Mouse (Mus musculus) myocyte (in vitro differentiated cells): Measurements from ENCODE around the gene Mmp27. TPM values are rescaled to one million over a fixed set of nuclear protein-coding genes. Genes with fewer than 3 reads are reported as not detected.

Experiments used
- H3K27me3 ChIP-seq: one replicate; pipeline ENCODE4 v1.6.1; 2011; ENCODE audit not compliant: control insufficient read depth, insufficient read depth, insufficient read length
- H3K36me3 ChIP-seq: one replicate; pipeline ENCODE4 v1.6.1; 2011; ENCODE audit not compliant: control insufficient read depth, insufficient read depth
- H3K4me2 ChIP-seq: one replicate; pipeline ENCODE4 v1.6.1; 2011; ENCODE audit warnings: low read depth, control low read depth
- H3K4me3 ChIP-seq: one replicate; pipeline ENCODE4 v1.5.1; 2011; ENCODE audit warnings: mild to moderate bottlenecking, control low read depth, moderate library complexity
- H3K79me2 ChIP-seq: one replicate; pipeline ENCODE4 v1.6.1; 2011; ENCODE audit not compliant: control insufficient read depth, insufficient read depth
- H3ac ChIP-seq: one replicate; pipeline ENCODE4 v1.6.1; 2011; ENCODE audit not compliant: control insufficient read depth, insufficient read length
- CEBPB ChIP-seq: IDR thresholded peaks from 2 replicates; pipeline ENCODE4 v1.6.1; 2011; ENCODE audit warnings: mild to moderate bottlenecking, moderate library complexity; ENCODE audit not compliant: poor library complexity, insufficient read depth, severe bottlenecking
- E2F4 ChIP-seq: IDR thresholded peaks from one replicate; pipeline ENCODE4 v1.6.1; 2011; ENCODE audit warnings: mild to moderate bottlenecking, control low read depth, moderate library complexity; ENCODE audit not compliant: insufficient read depth
- MAX ChIP-seq: IDR thresholded peaks from one replicate; pipeline ENCODE4 v1.6.1; 2011; ENCODE audit warnings: low read depth, mild to moderate bottlenecking, control low read depth
- MYOD1 ChIP-seq, 3 experiments: IDR thresholded peaks; one replicate each; pipeline ENCODE4 v1.6.1; 2011; ENCODE audit warnings: control low read depth in 2 of 3, low read depth in 2 of 3, mild to moderate bottlenecking in 2 of 3, moderate library complexity in 1 of 3; ENCODE audit not compliant: insufficient read length in 2 of 3, control insufficient read depth in 1 of 3
- MYOG ChIP-seq, 3 experiments: IDR thresholded peaks; one replicate each; pipeline ENCODE4 v1.6.1; 2011; ENCODE audit warnings: control low read depth in 2 of 3, low read depth in 2 of 3, mild to moderate bottlenecking in 2 of 3; ENCODE audit not compliant: insufficient read length in 2 of 3, control insufficient read depth in 1 of 3, insufficient read depth in 1 of 3
- POLR2A ChIP-seq: IDR thresholded peaks from one replicate; pipeline ENCODE4 v1.6.1; 2011; ENCODE audit warnings: low read depth, mild to moderate bottlenecking, control low read depth, moderate library complexity; ENCODE audit not compliant: insufficient read length
- POLR2AphosphoS2 ChIP-seq: IDR thresholded peaks from one replicate; pipeline ENCODE4 v1.6.1; 2011; ENCODE audit warnings: low read depth, control low read depth; ENCODE audit not compliant: insufficient read length
- REST ChIP-seq: IDR thresholded peaks from one replicate; pipeline ENCODE4 v1.6.1; 2011; ENCODE audit warnings: mild to moderate bottlenecking, control low read depth, moderate library complexity; ENCODE audit not compliant: insufficient read depth, insufficient read length
- SRF ChIP-seq: IDR thresholded peaks from one replicate; pipeline ENCODE4 v1.6.1; 2011; ENCODE audit warnings: low read depth; ENCODE audit not compliant: control insufficient read depth, insufficient read length
- TCF12 ChIP-seq: IDR thresholded peaks from one replicate; pipeline ENCODE4 v1.6.1; 2011; ENCODE audit warnings: mild to moderate bottlenecking, control low read depth; ENCODE audit not compliant: poor library complexity, insufficient read depth, severe bottlenecking
- TCF3 ChIP-seq: IDR thresholded peaks from one replicate; pipeline ENCODE4 v1.6.1; 2011; ENCODE audit warnings: low read depth, control low read depth; ENCODE audit not compliant: insufficient read length
- USF1 ChIP-seq: IDR thresholded peaks from one replicate; pipeline ENCODE4 v1.6.1; 2011; ENCODE audit warnings: low read depth, mild to moderate bottlenecking, control low read depth, moderate library complexity
- polyA plus RNA-seq: library from polyadenylated mRNA; unstranded; fragments of >200 nt; fragmentation: generic; extraction: Trizol; gene quantifications from one replicate; pipeline ENCODE4 v1.2.1, GENCODE M21; 2012; ENCODE audit warnings: missing spikeins

Mmp27 gene
- polyA plus RNA-seq, 1 experiment, result not detected

- no peaks in the 10 kb centered on the region for H3K27me3 ChIP-seq
- no peak for TF ChIP-seq CEBPB
- TF ChIP-seq MYOD1 (IDR thresholded peaks at IDR 0.05; ENCODE audit: control insufficient read depth in 1 of 3, insufficient read length in 2 of 3, low read depth in 2 of 3), result no peak
- no peak for TF ChIP-seq POLR2AphosphoS2
- TF ChIP-seq MYOG (IDR thresholded peaks at IDR 0.05; ENCODE audit: control insufficient read depth in 1 of 3, insufficient read depth in 1 of 3, insufficient read length in 2 of 3, low read depth in 2 of 3), result no peak
- no peak for TF ChIP-seq MAX
- TF ChIP-seq POLR2A, result no peak
- TF ChIP-seq E2F4, result no peak
- no peak for TF ChIP-seq USF1
- no peak for TF ChIP-seq REST
- no peak for TF ChIP-seq SRF
- TF ChIP-seq TCF12, result no peak
- no peak for TF ChIP-seq TCF3
- no peaks in the 10 kb centered on the region for H3K36me3 ChIP-seq
- no peak overlapping the region for H3K4me3 ChIP-seq
- H3K4me2 ChIP-seq, result no peak overlapping the region
- no peak overlapping the region for H3ac ChIP-seq
- H3K79me2 ChIP-seq, result no peaks in the 10 kb centered on the region
These were observed 25.3 kb upstream of the Mmp27 start for GRCm38 (mm10) chr9:7545920-7546319.

GRCm38 (mm10) chr9:7551943-7552342, 19.3 kb upstream of the Mmp27 start:
- TF ChIP-seq SRF (no peak), MYOD1 (IDR thresholded peaks at IDR 0.05; ENCODE audit: control insufficient read depth in 1 of 3, insufficient read length in 2 of 3, low read depth in 2 of 3) (no peak), TCF3 (no peak), MAX (no peak), POLR2A (no peak), POLR2AphosphoS2 (no peak), REST (no peak)
- Histone ChIP-seq H3K4me3 (no peak overlapping the region), H3K4me2 (no peak overlapping the region), H3K79me2 (no peaks in the 10 kb centered on the region), H3K36me3 (no peaks in the 10 kb centered on the region), H3K27me3 (no peaks in the 10 kb centered on the region), H3ac (no peak overlapping the region)

GRCm38 (mm10) chr9:7553536-7553935, 17.7 kb upstream of the Mmp27 start:
- no peaks in the 10 kb centered on the region for H3K36me3 ChIP-seq
- H3K27me3 ChIP-seq, result no peaks in the 10 kb centered on the region
- H3ac ChIP-seq, result no peak overlapping the region
- TF ChIP-seq POLR2AphosphoS2, result no peak
- no peak for TF ChIP-seq USF1
- no peak overlapping the region for H3K4me2 ChIP-seq
- no peak overlapping the region for H3K4me3 ChIP-seq
- H3K79me2 ChIP-seq, result no peaks in the 10 kb centered on the region

GRCm38 (mm10) chr9:7554382-7554781, 16.8 kb upstream of the Mmp27 start:
- Histone ChIP-seq H3ac (no peak overlapping the region), H3K4me3 (no peak overlapping the region), H3K79me2 (no peaks in the 10 kb centered on the region), H3K36me3 (no peaks in the 10 kb centered on the region), H3K27me3 (no peaks in the 10 kb centered on the region), H3K4me2 (no peak overlapping the region)
- TF ChIP-seq CEBPB, result no peak
- TF ChIP-seq TCF12, result no peak
- no peak for TF ChIP-seq REST
- TF ChIP-seq POLR2A, result no peak
- no peak for TF ChIP-seq MAX
- TF ChIP-seq SRF, result no peak
- no peak for TF ChIP-seq TCF3
- TF ChIP-seq POLR2AphosphoS2, result no peak

- H3K36me3 ChIP-seq, result no peaks in the 10 kb centered on the region
- no peak within 1 kb of the TSS for H3ac ChIP-seq
- H3K4me2 ChIP-seq, result no peak within 1 kb of the TSS
- H3K79me2 ChIP-seq, result no peaks in the 10 kb centered on the region
- TF ChIP-seq POLR2A, result no peak
- no peak for TF ChIP-seq SRF
- TF ChIP-seq TCF3, result no peak
- TF ChIP-seq REST, result no peak
- TF ChIP-seq MAX, result no peak
- no peak for TF ChIP-seq MYOG (IDR thresholded peaks at IDR 0.05; ENCODE audit: control insufficient read depth in 1 of 3, insufficient read depth in 1 of 3, insufficient read length in 2 of 3, low read depth in 2 of 3)
- TF ChIP-seq POLR2AphosphoS2, result no peak
- TF ChIP-seq CEBPB, result no peak
- TF ChIP-seq E2F4, result no peak
- TF ChIP-seq MYOD1 (IDR thresholded peaks at IDR 0.05; ENCODE audit: control insufficient read depth in 1 of 3, insufficient read length in 2 of 3, low read depth in 2 of 3), result no peak
- no peaks in the 10 kb centered on the region for H3K27me3 ChIP-seq
- H3K4me3 ChIP-seq, result no peak within 1 kb of the TSS
These were observed 12.8 kb upstream of the Mmp27 start, which contains the start of gene Mmp8 for GRCm38 (mm10) chr9:7558221-7559017. Mmp8 (plus strand) TSS chr9:7558456.
